Mouse (Mus musculus) olfactory bulb, adult 2 months (tissue): ENCODE data around the gene Scly. TPM values are rescaled to one million over a fixed set of nuclear protein-coding genes. Genes with fewer than 3 reads are reported as not detected.

ENCODE experiments used
- H3K27ac ChIP-seq: fragments of 200-500 bp; 2 replicates; pipeline ENCODE4 v1.5.1; 2012; ENCODE audit warnings: low read depth, low read length; ENCODE audit not compliant: insufficient read depth
- H3K4me1 ChIP-seq: fragments of 200-500 bp; 2 replicates; pipeline ENCODE4 v1.6.1; 2012; ENCODE audit warnings: low read length; ENCODE audit not compliant: control insufficient read depth, insufficient read depth
- H3K4me3 ChIP-seq: fragments of 200-500 bp; 2 replicates; pipeline ENCODE4 v1.5.1; 2012; ENCODE audit warnings: mild to moderate bottlenecking, low read depth, low read length, moderate library complexity; ENCODE audit not compliant: insufficient read depth
- CTCF ChIP-seq: fragments of 200-500 bp; IDR thresholded peaks from 2 replicates; pipeline ENCODE4 v1.5.1; 2012; ENCODE audit warnings: low read depth, mild to moderate bottlenecking, low read length, moderate library complexity; ENCODE audit not compliant: insufficient read depth
- POLR2A ChIP-seq: fragments of 200-500 bp; IDR thresholded peaks from 2 replicates; pipeline ENCODE4 v1.6.1; 2012; ENCODE audit warnings: mild to moderate bottlenecking, low read depth, low read length, moderate library complexity; ENCODE audit not compliant: insufficient read depth
- WGBS: fragments of 180-500 bp; shearing (Covaris S2); methylation state at CpG from one replicate; pipeline ENCODE4 v1.1.7; 2018; 5-methylcytosine and 5-hydroxymethylcytosine counted together
- polyA plus RNA-seq: library from polyadenylated mRNA; stranded (reverse); fragments of >200 nt; gene quantifications from 2 replicates; pipeline ENCODE4 v1.2.4, GENCODE M21; 2012; ENCODE audit warnings: low replicate concordance; ENCODE audit not compliant: missing spikeins, insufficient read depth, insufficient read length

The Scly gene
- polyA plus RNA-seq, 1 experiment = not detected

DNA sequence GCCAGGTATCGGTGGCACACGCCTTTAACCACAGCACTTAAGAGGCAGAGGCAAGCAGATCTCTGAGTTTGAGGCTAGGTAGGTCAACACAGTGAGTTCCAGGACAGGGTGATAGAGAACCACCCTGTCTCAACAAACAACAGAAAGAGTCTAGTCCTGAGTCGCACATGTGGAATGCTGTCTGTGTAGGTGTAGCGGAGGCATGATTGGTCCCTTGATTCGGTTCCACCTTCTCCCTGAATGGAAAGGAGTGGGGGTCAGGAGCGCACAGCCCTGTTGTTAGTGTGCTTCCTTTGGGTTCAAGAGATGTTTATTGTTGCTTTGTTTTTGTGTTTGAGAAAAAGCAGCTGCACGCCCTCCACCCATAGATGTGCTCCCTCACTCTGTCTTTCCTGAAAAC lies 35.6 kb upstream of the Scly start:
- H3K27ac ChIP-seq = no peak overlapping the region
- no peak for TF ChIP-seq POLR2A
- TF ChIP-seq CTCF = no peak
- 77% methylated on average over 7 of the region's 7 CpGs for WGBS
- H3K4me1 ChIP-seq = peaks cover 5% of the 10 kb centered on the region; the same call in 1 of the 2 replicates
- H3K4me3 ChIP-seq = no peak overlapping the region

DNA sequence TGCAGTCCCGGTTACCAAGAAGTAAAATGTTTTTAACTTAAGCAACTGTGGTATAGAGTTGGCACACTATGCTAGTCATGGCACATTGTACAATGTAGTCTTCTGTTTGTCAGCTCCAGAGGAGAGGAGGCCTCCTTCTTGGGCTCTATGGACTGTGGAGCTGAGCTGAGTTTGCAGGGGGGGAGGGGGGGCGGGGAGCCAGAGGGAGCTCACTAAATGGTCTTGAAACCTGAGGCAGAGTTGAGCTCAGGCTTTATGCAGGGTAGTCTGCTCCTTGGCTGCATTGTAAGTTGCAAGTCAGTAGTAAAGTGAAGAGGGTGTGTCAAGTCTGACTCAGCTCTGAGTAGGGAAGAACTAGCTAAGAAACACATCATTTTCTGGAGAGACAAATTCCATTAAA lies 25.9 kb upstream of the Scly start:
- peaks cover 6% of the 10 kb centered on the region; the same call in 1 of the 2 replicates for H3K4me1 ChIP-seq
- TF ChIP-seq POLR2A (no peak), CTCF (no peak)
- no peak overlapping the region for H3K27ac ChIP-seq
- 78% methylated on average over 2 of the region's 2 CpGs for WGBS
- H3K4me3 ChIP-seq = no peak overlapping the region

DNA sequence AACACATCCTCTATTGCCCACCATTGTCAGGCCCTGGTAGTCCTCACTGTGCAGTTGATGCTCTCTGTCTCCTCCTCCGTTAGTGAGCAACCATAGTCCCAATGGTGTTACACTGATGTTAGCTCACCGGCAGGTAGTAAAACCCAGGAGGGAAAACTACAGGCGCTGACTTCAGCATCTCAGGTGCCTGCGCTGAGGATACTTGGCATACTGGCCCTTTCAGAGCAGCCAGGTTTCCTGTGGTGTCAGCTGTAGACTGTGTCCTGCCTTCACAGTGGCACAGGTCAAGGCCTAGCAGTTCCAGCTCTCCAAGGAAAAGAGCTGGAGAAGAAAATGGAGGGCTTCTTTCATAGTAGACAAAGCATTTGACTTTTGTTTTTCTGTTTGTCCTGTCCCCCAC lies 21.6 kb upstream of the Scly start:
- TF ChIP-seq POLR2A = no peak
- TF ChIP-seq CTCF = no peak
- 93% methylated on average over 4 of the region's 4 CpGs for WGBS
- Histone ChIP-seq H3K4me3 (no peak overlapping the region), H3K4me1 (peaks cover 6% of the 10 kb centered on the region; the same call in 1 of the 2 replicates), H3K27ac (no peak overlapping the region)

DNA sequence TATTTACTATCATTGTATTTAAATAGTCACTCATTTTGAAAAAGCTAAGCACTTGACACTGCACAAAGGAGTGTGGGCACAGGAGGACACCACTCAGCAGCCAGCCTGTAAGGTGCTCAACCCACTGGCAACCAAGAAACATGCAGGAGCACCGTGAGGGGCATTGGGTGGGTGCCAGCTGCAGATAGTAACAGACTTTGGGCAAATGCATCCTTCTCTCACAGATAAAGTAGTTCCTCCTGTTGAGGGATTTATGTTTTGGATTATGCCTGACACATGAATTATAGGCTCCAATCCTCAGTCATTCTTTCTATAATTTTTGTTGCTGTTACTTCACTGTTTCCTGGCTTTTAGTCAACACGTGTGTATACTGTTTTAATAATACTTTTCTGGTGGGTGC lies 20.7 kb upstream of the Scly start:
- no peak for TF ChIP-seq CTCF
- TF ChIP-seq POLR2A = no peak
- no peak overlapping the region for H3K27ac ChIP-seq
- no peak overlapping the region for H3K4me3 ChIP-seq
- 80% methylated on average over 2 of the region's 2 CpGs for WGBS
- H3K4me1 ChIP-seq = no peaks in the 10 kb centered on the region

DNA sequence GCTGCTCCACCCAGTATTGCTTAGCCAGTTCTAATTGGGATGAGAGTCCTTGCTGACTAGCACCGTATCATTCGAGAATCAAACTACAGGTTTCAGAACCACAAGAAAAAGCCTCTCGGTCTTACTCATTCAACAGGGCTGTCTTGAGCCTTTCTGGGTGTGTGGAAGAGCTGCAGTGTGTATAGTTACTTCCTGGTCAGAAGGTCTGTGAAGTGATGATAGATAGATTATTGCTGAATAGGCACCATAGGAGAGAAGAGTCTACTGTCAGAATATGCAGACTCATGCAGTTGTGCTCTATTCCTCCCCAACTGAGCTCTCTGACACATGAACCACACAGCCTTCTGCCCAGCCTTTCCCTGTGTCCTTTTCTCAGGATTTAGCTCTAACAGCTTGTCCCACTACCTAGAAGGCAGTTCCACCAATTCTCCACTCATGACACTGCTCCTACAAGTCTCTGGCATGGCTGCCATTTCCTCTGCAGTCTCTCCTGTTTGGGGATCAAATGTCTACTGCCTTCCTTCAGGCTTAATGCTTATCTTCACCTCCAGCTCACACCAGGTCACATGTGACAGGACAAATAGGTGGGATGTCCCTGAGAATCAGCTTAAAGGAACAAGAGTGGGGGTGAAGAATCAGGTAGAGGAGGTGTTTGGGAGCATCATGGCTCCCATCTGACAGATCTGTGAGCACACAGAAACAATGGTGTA lies 19.6 kb upstream of the Scly start:
- no peak for TF ChIP-seq CTCF
- TF ChIP-seq POLR2A = no peak

DNA sequence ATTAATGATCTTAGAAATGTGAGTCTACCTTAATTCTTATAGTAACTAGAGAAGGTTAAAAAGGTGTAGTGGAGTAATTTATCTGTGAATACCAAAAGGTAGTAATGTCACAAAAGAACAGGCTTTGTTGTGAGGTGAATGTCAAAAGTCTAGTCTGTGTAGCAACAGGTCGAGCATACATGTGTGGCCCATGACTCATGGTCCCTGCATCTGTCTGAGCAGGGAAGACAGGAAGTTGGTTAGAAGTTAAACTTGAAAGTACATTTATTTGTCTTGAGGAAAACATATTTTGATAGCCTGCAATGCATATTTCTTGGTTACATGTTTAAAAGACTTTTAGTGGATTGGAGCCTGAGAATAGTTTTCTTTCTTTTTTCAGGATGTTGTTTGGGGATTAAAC lies 19.0 kb upstream of the Scly start:
- no peak for TF ChIP-seq POLR2A
- TF ChIP-seq CTCF = no peak
- WGBS = 87% methylated on average over 1 of the region's 1 CpGs

More for the DNA sequence above, 19.6 kb upstream of the Scly start:
- Histone ChIP-seq H3K27ac (no peak overlapping the region), H3K4me3 (no peak overlapping the region), H3K4me1 (no peaks in the 10 kb centered on the region)
- 98% methylated on average over 3 of the region's 3 CpGs for WGBS

DNA sequence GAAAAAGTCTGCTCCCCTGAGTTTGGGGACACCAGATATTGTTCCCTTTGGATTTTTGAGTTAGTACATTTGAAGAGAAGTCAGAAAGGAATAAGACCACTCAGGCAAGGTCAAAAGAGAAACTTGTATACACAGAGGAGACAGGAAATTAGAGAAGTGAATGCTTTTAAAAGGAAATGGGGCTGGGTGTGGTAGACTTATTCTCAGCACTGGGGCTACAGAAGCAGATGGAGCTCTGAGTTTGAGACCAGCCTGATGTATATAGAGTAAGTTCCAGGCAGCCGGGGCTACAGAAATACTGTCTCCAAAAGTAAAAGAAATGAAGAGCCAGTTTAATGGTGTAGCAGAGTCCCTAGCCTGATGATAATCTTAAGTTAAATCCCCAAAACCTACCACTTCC lies 15.6 kb upstream of the Scly start:
- WGBS = 95% methylated on average over 1 of the region's 1 CpGs
- Histone ChIP-seq H3K4me3 (no peak overlapping the region), H3K27ac (no peak overlapping the region), H3K4me1 (no peaks in the 10 kb centered on the region)
- TF ChIP-seq CTCF = no peak
- TF ChIP-seq POLR2A = no peak

More for the DNA sequence above, 19.0 kb upstream of the Scly start:
- no peak overlapping the region for H3K4me3 ChIP-seq
- H3K27ac ChIP-seq = no peak overlapping the region
- no peaks in the 10 kb centered on the region for H3K4me1 ChIP-seq

DNA sequence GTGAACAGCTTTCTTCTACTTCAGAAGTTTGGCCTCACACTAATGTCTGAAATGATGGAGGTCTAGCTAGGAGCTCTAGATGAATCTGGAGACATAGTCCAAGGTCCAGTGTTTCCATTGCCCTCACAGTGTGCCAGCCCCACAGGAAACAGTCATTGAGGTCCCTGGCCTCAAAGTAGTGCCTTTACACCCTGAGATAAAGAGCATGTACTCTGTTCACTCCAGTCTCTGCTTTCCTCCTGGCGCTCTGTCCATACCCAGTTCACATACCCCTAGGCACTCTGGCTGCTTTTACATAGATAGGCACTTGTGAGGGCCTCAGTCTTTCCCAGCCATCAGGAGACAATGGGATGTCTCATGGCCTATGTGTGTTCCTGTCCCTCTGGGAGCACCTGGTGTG lies 8.8 kb upstream of the Scly start:
- Histone ChIP-seq H3K4me3 (no peak overlapping the region), H3K27ac (no peak overlapping the region), H3K4me1 (no peaks in the 10 kb centered on the region)
- TF ChIP-seq CTCF (no peak), POLR2A (no peak)
- WGBS = 100% methylated on average over 1 of the region's 1 CpGs

DNA sequence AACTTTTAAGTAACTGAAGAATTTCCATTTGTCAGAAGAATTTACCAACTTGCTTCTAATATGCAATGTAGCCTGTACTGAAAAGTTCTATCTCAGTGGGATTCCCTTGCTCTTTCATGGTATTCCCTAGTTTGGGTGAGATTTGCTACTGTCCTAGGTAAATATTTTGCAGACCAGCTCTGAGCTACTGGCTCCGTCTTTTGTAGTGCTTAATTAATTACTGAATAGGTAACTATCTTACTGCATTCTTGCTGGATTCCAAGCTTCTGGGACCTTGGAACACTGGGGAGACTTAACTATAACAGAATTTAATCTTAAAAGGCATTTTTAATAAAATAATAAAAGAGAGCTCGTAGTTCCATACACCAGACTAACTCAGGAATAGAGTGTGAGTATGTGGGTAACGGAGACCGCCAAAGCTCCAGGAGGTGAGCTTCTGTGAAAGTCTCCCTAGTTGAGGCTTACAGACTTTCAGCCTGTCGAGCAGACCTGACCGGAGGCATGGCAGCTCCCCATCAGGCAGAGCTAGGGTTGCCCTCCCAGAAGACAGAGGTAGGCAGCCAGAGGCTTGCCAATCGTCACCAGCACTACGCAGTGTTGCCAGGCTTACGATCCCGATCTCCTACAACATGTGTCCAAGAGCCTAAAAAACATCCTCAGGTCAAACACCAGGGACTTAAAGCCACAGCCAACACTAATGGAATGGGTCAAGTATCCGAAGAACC lies 5.9 kb upstream of the Scly start:
- no peaks in the 10 kb centered on the region for H3K4me1 ChIP-seq
- WGBS = 94% methylated on average over 11 of the region's 11 CpGs
- TF ChIP-seq POLR2A (no peak), CTCF (no peak)
- H3K27ac ChIP-seq = no peak overlapping the region
- H3K4me3 ChIP-seq = no peak overlapping the region

DNA sequence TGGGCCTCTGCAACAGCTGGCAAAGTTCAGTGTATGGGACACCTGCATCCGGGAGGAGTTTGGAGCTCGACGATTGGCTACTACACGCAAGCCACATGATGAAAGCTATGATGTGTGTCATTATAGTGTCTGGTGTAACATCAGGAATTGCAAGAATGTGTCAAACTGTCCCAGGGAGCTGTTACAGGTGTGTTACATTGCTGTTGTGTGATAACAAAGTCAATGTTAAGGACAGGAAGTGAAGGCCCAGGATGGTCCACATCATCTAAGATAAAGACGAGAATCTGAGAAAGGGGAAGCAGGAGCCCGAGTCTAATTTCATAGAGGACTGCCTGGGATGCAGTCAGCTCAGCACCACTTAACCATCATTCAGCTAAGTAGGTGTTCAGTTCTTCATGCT lies 2.6 kb upstream of the Scly start:
- TF ChIP-seq POLR2A (no peak), CTCF (no peak)
- 91% methylated on average over 6 of the region's 6 CpGs for WGBS
- no peak overlapping the region for H3K4me3 ChIP-seq
- H3K27ac ChIP-seq = no peak overlapping the region
- H3K4me1 ChIP-seq = peaks cover 11% of the 10 kb centered on the region; the same call in 1 of the 2 replicates
